Mouse (Mus musculus): ENCODE measurements around the gene Mon2. TPM values are rescaled to one million over a fixed set of nuclear protein-coding genes. Genes with fewer than 3 reads are reported as not detected.

The Mon2 gene
- total RNA-seq, 2 experiments from 2014 or later: 76.7 to 78.5 TPM

GRCm38 (mm10) chr10:122944888-122945287 lies 131.4 kb downstream of the Mon2 start:
- DNase-seq (ENCODE audit: extremely low spot score in 1 of 2, low spot score in 2 of 2): no peak
- intact Hi-C loops (cut with DNase I): no loop called here

- no peak for DNase-seq (ENCODE audit: extremely low spot score in 1 of 2, low spot score in 2 of 2)
- intact Hi-C loops (cut with DNase I): no loop called here
These were observed 132.5 kb downstream of the Mon2 start for GRCm38 (mm10) chr10:122943824-122944223.

GRCm38 (mm10) chr10:122942771-122943170 lies 133.5 kb downstream of the Mon2 start:
- intact Hi-C loops (cut with DNase I): no loop called here
- no peak for DNase-seq (ENCODE audit: extremely low spot score in 1 of 2, low spot score in 2 of 2)

Small RNA genes lying within 50 kb of the gene (microRNA-seq; reads per million reads assigned to microRNA genes)
- 68,790 reads per million, percentile 100 among the genes with 10 or more reads in this experiment for gene Mirlet7i

Other genes starting within 250 kb of the Mon2 start
- gene Usp15, start 120.5 kb upstream of the Mon2 start, total RNA-seq (2021): 100 to 1,000 TPM; 116 to 122 TPM
- 10 to 100 TPM; 93.2 to 99.7 TPM for gene Fam19a2, start 187.5 kb upstream of the Mon2 start, total RNA-seq (2021)

Data from left cerebral cortex, postnatal 10 days (tissue).